Mouse (Mus musculus) adrenal gland, postnatal 36 days (tissue): ENCODE data around the gene Pdk1. TPM values are rescaled to one million over a fixed set of nuclear protein-coding genes. Genes with fewer than 3 reads are reported as not detected.

Source experiments
- DNase-seq, 2 experiments: peaks; one replicate each; pipeline ENCODE4 v3.0.0; 2021; ENCODE audit warnings: mixed read lengths in 1 of 2
- long read RNA-seq, 2 experiments: library from polyadenylated mRNA; stranded (forward); transcript quantifications; one replicate each; pipeline ENCODE4 v2.0.0; 2021; ENCODE audit warnings: borderline sequencing depth in 2 of 2
- total RNA-seq, 2 experiments: library from RNA; stranded (reverse); gene quantifications; 2 replicates each; pipeline ENCODE4 v1.2.3; 2021

Pdk1 gene
- total RNA-seq = 10 to 100 TPM; 36.1 to 48.6 TPM
- long read RNA-seq, experiment 1, full-length matches to known transcripts = 11 of 21 reads
- long read RNA-seq, experiment 1, partial matches to known transcripts = 2 of 21 reads
- long read RNA-seq, experiment 1, other reads (novel, unspliced or antisense) = 8 of 21 reads
- long read RNA-seq, experiment 2, full-length matches to known transcripts = 3 of 3 reads
- long read RNA-seq, experiment 2, partial matches to known transcripts = 0 of 3 reads
- long read RNA-seq, experiment 2, other reads (novel, unspliced or antisense) = 0 of 3 reads

- DNase-seq = peak; percentile 100
Observed at GRCm38 (mm10) chr2:71872801-71873443, at the start of gene Pdk1. Pdk1 (plus strand) TSS chr2:71873224.

GRCm38 (mm10) chr2:71824146-71824545 lies 48.9 kb upstream of the Pdk1 start:
- DNase-seq = peak in 1 of 2 experiments; percentile 58

- DNase-seq = no peak
Observed at GRCm38 (mm10) chr2:71827711-71828110, 45.3 kb upstream of the Pdk1 start.

- no peak for DNase-seq
Observed at GRCm38 (mm10) chr2:71828928-71829327, 44.1 kb upstream of the Pdk1 start.

GRCm38 (mm10) chr2:71833626-71834025 lies 39.4 kb upstream of the Pdk1 start:
- DNase-seq = no peak

GRCm38 (mm10) chr2:71834371-71834770 lies 38.7 kb upstream of the Pdk1 start:
- DNase-seq = peak in 1 of 2 experiments; percentile 32

- no peak for DNase-seq
Observed at GRCm38 (mm10) chr2:71835556-71835955, 37.5 kb upstream of the Pdk1 start.

- DNase-seq = no peak
Observed at GRCm38 (mm10) chr2:71836232-71836631, 36.8 kb upstream of the Pdk1 start.

- DNase-seq = no peak
Observed at GRCm38 (mm10) chr2:71837261-71837660, 35.8 kb upstream of the Pdk1 start.

- peak; percentile 79 to 85 for DNase-seq
Observed at GRCm38 (mm10) chr2:71837791-71838190, 35.2 kb upstream of the Pdk1 start.

- DNase-seq = peak; percentile 21 to 37
Observed at GRCm38 (mm10) chr2:71843316-71843715, 29.7 kb upstream of the Pdk1 start.

- peak; percentile 35 to 67 for DNase-seq
Observed at GRCm38 (mm10) chr2:71844906-71845305, 28.1 kb upstream of the Pdk1 start.

GRCm38 (mm10) chr2:71852161-71852560 lies 20.9 kb upstream of the Pdk1 start:
- DNase-seq = peak; percentile 53 to 56

- DNase-seq = no peak
Observed at GRCm38 (mm10) chr2:71855076-71855475, 17.9 kb upstream of the Pdk1 start.

- no peak for DNase-seq
Observed at GRCm38 (mm10) chr2:71863531-71864173, 9.4 kb upstream of the Pdk1 start.

GRCm38 (mm10) chr2:71865022-71865421 lies 8.0 kb upstream of the Pdk1 start:
- DNase-seq = no peak

GRCm38 (mm10) chr2:71865935-71866334 lies 7.1 kb upstream of the Pdk1 start:
- DNase-seq = no peak

- DNase-seq = no peak
Observed at GRCm38 (mm10) chr2:71866565-71866964, 6.5 kb upstream of the Pdk1 start.

- DNase-seq = no peak
Observed at GRCm38 (mm10) chr2:71867019-71867418, 6.0 kb upstream of the Pdk1 start.

GRCm38 (mm10) chr2:71867480-71867879 lies 5.5 kb upstream of the Pdk1 start:
- peak in 1 of 2 experiments; percentile 22 for DNase-seq

- no peak for DNase-seq
Observed at GRCm38 (mm10) chr2:71868256-71868655, 4.8 kb upstream of the Pdk1 start.

GRCm38 (mm10) chr2:71872141-71872540 lies 883 bp upstream of the Pdk1 start:
- DNase-seq = no peak
